Mouse (Mus musculus): Measurements from ENCODE around the gene Smpdl3b. TPM values are rescaled to one million over a fixed set of nuclear protein-coding genes. Genes with fewer than 3 reads are reported as not detected.
"Not testable (repeated sequence)": the region's sequence is repeated elsewhere in the genome, so short reads cannot be mapped to it uniquely, and the experiment has no call there.

Smpdl3b gene
- total and polyA plus RNA-seq, 3 experiments = 2.9 to 24.0 (median 3.6) TPM

DNA sequence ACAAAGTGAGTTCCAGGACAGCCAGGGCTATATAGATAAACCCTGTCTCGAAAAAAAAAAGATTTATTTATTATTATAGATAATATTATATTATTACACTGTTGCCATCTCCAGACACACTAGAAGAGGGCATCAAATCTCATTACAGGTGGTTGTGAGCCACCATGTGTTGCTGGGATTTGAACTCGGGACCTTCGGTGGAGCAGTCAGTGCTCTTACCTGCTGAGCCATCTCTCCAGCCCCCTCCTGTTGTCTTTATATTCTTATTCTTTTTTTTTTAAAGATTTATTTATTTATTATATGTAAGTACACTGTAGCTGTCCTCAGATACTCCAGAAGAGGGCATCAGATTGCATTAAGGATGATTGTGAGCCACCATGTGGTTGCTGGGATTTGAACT, 41.6 kb upstream of the Smpdl3b start:
- H3K4me3 ChIP-seq (replicated peaks in 1 of 3; ENCODE audit: low read depth in 2 of 3, low read length in 2 of 3, poor library complexity in 1 of 3); H3K27me3 ChIP-seq (replicated peaks); dilution Hi-C loops (cut with MboI; ENCODE audit: extremely low pct_ligation_motif_present, extremely low pct_unique_long_range_greater_than_20kb, low sequenced_read_pairs); H3K36me3 ChIP-seq (replicated peaks in 1 of 2; ENCODE audit: control insufficient read depth in 1 of 2, insufficient read depth in 1 of 2, low read length in 1 of 2); H3K4me2 ChIP-seq (ENCODE audit: insufficient read depth, low read depth, poor library complexity, severe bottlenecking); H3K9me3 ChIP-seq (replicated peaks; ENCODE audit: low read length); DNase-seq (ENCODE audit: extremely low read depth); H3K9ac ChIP-seq (ENCODE audit: insufficient read depth, low read depth); in situ Hi-C loops (cut with MboI; ENCODE audit: low pct_ligation_motif_present, low pct_unique_long_range_greater_than_20kb, low sequenced_read_pairs); H3K27ac ChIP-seq (ENCODE audit: insufficient read depth, low read depth): not testable (repeated sequence)
- Histone ChIP-seq H3K4me1 (ENCODE audit: control insufficient read depth in 1 of 2, insufficient read depth in 2 of 2) (peaks cover 9 to 50% of the 10 kb centered on the region in 2 experiments), H3K79me2 (replicated peaks; ENCODE audit: control insufficient read depth, extremely low read depth, insufficient read depth, poor library complexity, severe bottlenecking) (peaks cover 15% of the 10 kb centered on the region)

- dilution Hi-C loops (cut with MboI; ENCODE audit: extremely low pct_ligation_motif_present, extremely low pct_unique_long_range_greater_than_20kb, low sequenced_read_pairs) (no loop called here), in situ Hi-C loops (cut with MboI; ENCODE audit: low pct_ligation_motif_present, low pct_unique_long_range_greater_than_20kb, low sequenced_read_pairs) (no loop called here)
- Histone ChIP-seq H3K79me2 (replicated peaks; ENCODE audit: control insufficient read depth, extremely low read depth, insufficient read depth, poor library complexity, severe bottlenecking) (peaks cover 16% of the 10 kb centered on the region), H3K36me3 (replicated peaks in 1 of 2; ENCODE audit: control insufficient read depth in 1 of 2, insufficient read depth in 1 of 2, low read length in 1 of 2) (peaks cover 0 to 3% of the 10 kb centered on the region in 2 experiments), H3K4me1 (ENCODE audit: control insufficient read depth in 1 of 2, insufficient read depth in 2 of 2) (peaks cover 9 to 51% of the 10 kb centered on the region in 2 experiments), H3K27me3 (replicated peaks) (no peaks in the 10 kb centered on the region), H3K4me3 (replicated peaks in 1 of 3; ENCODE audit: low read depth in 2 of 3, low read length in 2 of 3, poor library complexity in 1 of 3) (no peak overlapping the region), H3K9me3 (replicated peaks; ENCODE audit: low read length) (no peaks in the 10 kb centered on the region), H3K4me2 (ENCODE audit: insufficient read depth, low read depth, poor library complexity, severe bottlenecking) (no peak overlapping the region; the same call in 1 of the 2 replicates), H3K9ac (ENCODE audit: insufficient read depth, low read depth) (peak overlapping the region; percentile 15; the same call in 1 of the 2 replicates), H3K27ac (ENCODE audit: insufficient read depth, low read depth) (peak overlapping the region; percentile 44)
- DNase-seq (ENCODE audit: extremely low read depth) = no peak
- no peak for TF ChIP-seq MAZ (IDR thresholded peaks at IDR 0.05; ENCODE audit: low read depth, low read length)
- TF ChIP-seq ZNF384 (IDR thresholded peaks at IDR 0.05; ENCODE audit: low read depth, low read length) = peak; percentile 88
- TF ChIP-seq GABPA (IDR thresholded peaks at IDR 0.05; ENCODE audit: insufficient replicate concordance, low read depth, low read length) = no peak
- no peak for TF ChIP-seq ZC3H11A (IDR thresholded peaks at IDR 0.05; ENCODE audit: low read depth, low read length)
- no peak for TF ChIP-seq NRF1 (IDR thresholded peaks at IDR 0.05; ENCODE audit: low read depth, low read length)
Observed at GRCm38 (mm10) chr4:132798028-132798427, 41.0 kb upstream of the Smpdl3b start.

- peaks cover 16% of the 10 kb centered on the region for H3K79me2 ChIP-seq (replicated peaks; ENCODE audit: control insufficient read depth, extremely low read depth, insufficient read depth, poor library complexity, severe bottlenecking)
- H3K36me3 ChIP-seq (replicated peaks in 1 of 2; ENCODE audit: control insufficient read depth in 1 of 2, insufficient read depth in 1 of 2, low read length in 1 of 2) = peaks cover under 1 to 9% of the 10 kb centered on the region in 2 experiments
- DNase-seq (ENCODE audit: extremely low read depth) = no peak
- H3K4me1 ChIP-seq (ENCODE audit: control insufficient read depth in 1 of 2, insufficient read depth in 2 of 2) = peaks cover 9 to 51% of the 10 kb centered on the region in 2 experiments
- no peak overlapping the region for H3K4me3 ChIP-seq (replicated peaks in 1 of 3; ENCODE audit: low read depth in 2 of 3, low read length in 2 of 3, poor library complexity in 1 of 3)
- in situ Hi-C loops (cut with MboI; ENCODE audit: low pct_ligation_motif_present, low pct_unique_long_range_greater_than_20kb, low sequenced_read_pairs) = no loop called here
- H3K27me3 ChIP-seq (replicated peaks) = no peaks in the 10 kb centered on the region
- H3K9ac ChIP-seq (ENCODE audit: insufficient read depth, low read depth) = no peak overlapping the region
- TF ChIP-seq SIN3A (IDR thresholded peaks at IDR 0.05; ENCODE audit: low read length) = no peak
- peak; percentile 10; the same call in 1 of the 2 replicates for TF ChIP-seq SMC3 (IDR thresholded peaks at IDR 0.05; ENCODE audit: low read depth, low read length)
- TF ChIP-seq CTCF (conservative IDR thresholded peaks at IDR 0.05 in 1 of 2, IDR thresholded peaks at IDR 0.05 in 1 of 2; ENCODE audit: low read depth in 2 of 2, low read length in 2 of 2) = peak in 1 of 2 experiments; percentile 25; a peak in 1 of 4 replicates
- TF ChIP-seq EP300 (IDR thresholded peaks at IDR 0.05; ENCODE audit: low read length) = no peak
- TF ChIP-seq POLR2A (IDR thresholded peaks at IDR 0.05; ENCODE audit: low read depth, low read length) = no peak
- TF ChIP-seq HCFC1 (IDR thresholded peaks at IDR 0.05; ENCODE audit: low read depth, low read length) = no peak
- no peak for TF ChIP-seq MXI1 (IDR thresholded peaks at IDR 0.05; ENCODE audit: low read depth, low read length)
- H3K9me3 ChIP-seq (replicated peaks; ENCODE audit: low read length) = no peaks in the 10 kb centered on the region
- dilution Hi-C loops (cut with MboI; ENCODE audit: extremely low pct_ligation_motif_present, extremely low pct_unique_long_range_greater_than_20kb, low sequenced_read_pairs) = no loop called here
- H3K4me2 ChIP-seq (ENCODE audit: insufficient read depth, low read depth, poor library complexity, severe bottlenecking) = no peak overlapping the region
- peak overlapping the region; percentile 25; the same call in 1 of the 2 replicates for H3K27ac ChIP-seq (ENCODE audit: insufficient read depth, low read depth)
Observed at GRCm38 (mm10) chr4:132797461-132797860, 40.4 kb upstream of the Smpdl3b start.

Measured in CH12.LX (cell line).